Mouse (Mus musculus) gastrocnemius, adult 8-10 months (tissue): ENCODE measurements around the gene Slc34a2. TPM values are rescaled to one million over a fixed set of nuclear protein-coding genes. Genes with fewer than 3 reads are reported as not detected.

Experiments used
- DNase-seq, 2 experiments: peaks; one replicate each; pipeline ENCODE4 v3.0.0; 2022; ENCODE audit warnings: low spot score in 2 of 2
- total RNA-seq, 4 experiments: library from RNA; stranded (reverse); gene quantifications; 2 replicates each; pipeline ENCODE4 v1.2.4; 2022

Slc34a2 gene
- total RNA-seq, result not detected

- DNase-seq, result no peak
These were observed at the start of gene Slc34a2 for GRCm38 (mm10) chr5:53037781-53038180. Gene Slc34a2 (plus strand): TSS chr5:53038081.

- no peak for DNase-seq
These were observed 47.1 kb upstream of the Slc34a2 start for GRCm38 (mm10) chr5:52990687-52991341.

GRCm38 (mm10) chr5:52992210-52992897 lies 45.5 kb upstream of the Slc34a2 start:
- no peak for DNase-seq

GRCm38 (mm10) chr5:52993490-52994282 lies 44.2 kb upstream of the Slc34a2 start:
- DNase-seq, result no peak

- no peak for DNase-seq
These were observed 42.4 kb upstream of the Slc34a2 start for GRCm38 (mm10) chr5:52995461-52995860.

GRCm38 (mm10) chr5:52996145-52996544 lies 41.7 kb upstream of the Slc34a2 start:
- no peak for DNase-seq

- no peak for DNase-seq
These were observed 41.3 kb upstream of the Slc34a2 start for GRCm38 (mm10) chr5:52996601-52997000.

- no peak for DNase-seq
These were observed 40.8 kb upstream of the Slc34a2 start for GRCm38 (mm10) chr5:52997032-52997431.

- no peak for DNase-seq
These were observed 39.7 kb upstream of the Slc34a2 start for GRCm38 (mm10) chr5:52998097-52998760.

GRCm38 (mm10) chr5:53000169-53000872 lies 37.6 kb upstream of the Slc34a2 start:
- DNase-seq, result no peak

- no peak for DNase-seq
These were observed 35.2 kb upstream of the Slc34a2 start for GRCm38 (mm10) chr5:53002599-53003203.

GRCm38 (mm10) chr5:53003495-53003894 lies 34.4 kb upstream of the Slc34a2 start:
- DNase-seq, result no peak

- no peak for DNase-seq
These were observed 33.9 kb upstream of the Slc34a2 start for GRCm38 (mm10) chr5:53003981-53004380.

- no peak for DNase-seq
These were observed 28.7 kb upstream of the Slc34a2 start for GRCm38 (mm10) chr5:53009027-53009769.

GRCm38 (mm10) chr5:53009770-53010133 lies 28.1 kb upstream of the Slc34a2 start:
- DNase-seq, result no peak

- no peak for DNase-seq
These were observed 26.6 kb upstream of the Slc34a2 start for GRCm38 (mm10) chr5:53011327-53011726.

GRCm38 (mm10) chr5:53016606-53017005 lies 21.3 kb upstream of the Slc34a2 start:
- DNase-seq, result no peak

- DNase-seq, result no peak
These were observed 19.6 kb upstream of the Slc34a2 start for GRCm38 (mm10) chr5:53018316-53018715.

GRCm38 (mm10) chr5:53023432-53023831 lies 14.4 kb upstream of the Slc34a2 start:
- no peak for DNase-seq

GRCm38 (mm10) chr5:53023901-53024300 lies 14.0 kb upstream of the Slc34a2 start:
- DNase-seq, result no peak
